Mouse (Mus musculus): ENCODE measurements around the gene Apom. TPM values are rescaled to one million over a fixed set of nuclear protein-coding genes. Genes with fewer than 3 reads are reported as not detected.
A peak's percentile ranks its signal among the peaks of the same experiment; 100 is the strongest.
"Not testable (repeated sequence)": the region's sequence is repeated elsewhere in the genome, so short reads cannot be mapped to it uniquely, and the experiment has no call there.

Apom gene
- polyA plus RNA-seq, 1 experiment from 2014 or later, result 18.3 TPM

DNA sequence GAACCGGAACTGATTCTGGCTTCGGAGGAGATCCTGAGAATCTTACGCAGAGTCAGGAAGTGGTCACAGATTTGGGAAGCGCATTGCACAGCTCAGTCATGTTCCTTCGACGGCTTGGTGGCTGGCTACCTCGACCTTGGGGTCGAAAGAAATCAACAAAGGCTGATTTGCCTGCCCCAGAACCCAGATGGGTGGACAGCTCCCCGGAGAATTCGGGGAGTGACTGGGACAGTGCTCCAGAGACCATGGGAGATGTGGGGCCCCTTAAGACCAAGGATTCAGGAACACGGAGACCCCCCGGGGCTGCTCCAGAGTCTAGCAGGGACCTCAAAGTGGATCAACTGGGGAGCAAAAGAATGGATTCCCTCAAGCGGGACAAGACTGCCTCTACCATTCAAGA, 4.8 kb downstream of the Apom start:
- H3K9me3 ChIP-seq (ENCODE audit: control insufficient read depth), result no peaks in the 10 kb centered on the region
- no peak for TF ChIP-seq CTCF (IDR thresholded peaks at IDR 0.05; ENCODE audit: low read depth)
- no peak for ATAC-seq

GRCm38 (mm10) chr17:35126206-35126611, 5.6 kb downstream of the Apom start, which contains the start of gene D17H6S53E:
TSS of gene D17H6S53E (plus strand) at chr17:35126373.
- H3K9ac ChIP-seq (ENCODE audit: low read depth, low read length), result peak within 1 kb of the TSS; percentile 78
- peaks cover 26% of the 10 kb centered on the region; the same call in 1 of the 2 replicates for H3K36me3 ChIP-seq (ENCODE audit: control insufficient read depth, insufficient read depth)
- no peaks in the 10 kb centered on the region for H3K27me3 ChIP-seq (replicated peaks; ENCODE audit: control insufficient read depth, insufficient read depth, low read length)
- H3K4me3 ChIP-seq (ENCODE audit: low read depth, low read length), result peak within 1 kb of the TSS; percentile 60
- H3K4me2 ChIP-seq (replicated peaks; ENCODE audit: low read depth), result peak within 1 kb of the TSS; percentile 84
- peaks cover 6% of the 10 kb centered on the region; the same call in 1 of the 2 replicates for H3K4me1 ChIP-seq (replicated peaks; ENCODE audit: control insufficient read depth, insufficient read depth, low read length)
- no peaks in the 10 kb centered on the region for H3K9me3 ChIP-seq (ENCODE audit: control insufficient read depth)
- ATAC-seq, result peak; percentile 59
- peak; percentile 20 for TF ChIP-seq CTCF (IDR thresholded peaks at IDR 0.05; ENCODE audit: low read depth)
- WGBS, result under 1% methylated on average over 36 of the region's 36 CpGs
- H3K27ac ChIP-seq (ENCODE audit: low read depth, low read length), result peak within 1 kb of the TSS; percentile 91

More for the DNA sequence above, 4.8 kb downstream of the Apom start:
- Histone ChIP-seq H3K9ac (ENCODE audit: low read depth, low read length) (peak overlapping the region; percentile 78), H3K4me2 (replicated peaks; ENCODE audit: low read depth) (peak overlapping the region; percentile 84), H3K27me3 (replicated peaks; ENCODE audit: control insufficient read depth, insufficient read depth, low read length) (no peaks in the 10 kb centered on the region), H3K36me3 (ENCODE audit: control insufficient read depth, insufficient read depth) (peaks cover 26% of the 10 kb centered on the region; the same call in 1 of the 2 replicates), H3K4me3 (ENCODE audit: low read depth, low read length) (peak overlapping the region; percentile 60), H3K4me1 (replicated peaks; ENCODE audit: control insufficient read depth, insufficient read depth, low read length) (peaks cover 6% of the 10 kb centered on the region; the same call in 1 of the 2 replicates), H3K27ac (ENCODE audit: low read depth, low read length) (peak overlapping the region; percentile 91)
- WGBS, result 54% methylated on average over 13 of the region's 13 CpGs

DNA sequence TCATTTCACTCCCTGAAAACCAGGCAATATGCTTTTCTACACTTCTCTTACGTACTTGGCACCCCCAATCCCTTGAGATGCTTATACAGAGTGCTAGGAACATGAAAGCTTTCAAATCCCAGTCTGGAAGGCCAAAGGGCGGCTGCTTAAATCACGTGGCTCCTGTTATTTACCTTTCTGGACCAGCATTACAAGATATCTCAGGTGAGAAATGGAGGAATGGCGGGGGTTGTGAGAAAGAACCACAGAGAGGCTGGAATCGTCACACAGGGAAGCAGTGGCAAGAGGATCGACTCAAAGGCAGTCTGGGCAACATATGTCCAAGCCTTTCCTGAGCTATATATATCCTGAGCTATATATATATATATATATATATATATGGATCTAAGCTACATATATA, 6.3 kb downstream of the Apom start:
- Histone ChIP-seq H3K9me3 (ENCODE audit: control insufficient read depth) (no peaks in the 10 kb centered on the region), H3K4me1 (replicated peaks; ENCODE audit: control insufficient read depth, insufficient read depth, low read length) (peaks cover 6% of the 10 kb centered on the region; the same call in 1 of the 2 replicates), H3K27me3 (replicated peaks; ENCODE audit: control insufficient read depth, insufficient read depth, low read length) (no peaks in the 10 kb centered on the region), H3K36me3 (ENCODE audit: control insufficient read depth, insufficient read depth) (peaks cover 26% of the 10 kb centered on the region; the same call in 1 of the 2 replicates), H3K4me3 (ENCODE audit: low read depth, low read length) (peak overlapping the region; percentile 60), H3K9ac (ENCODE audit: low read depth, low read length) (peak overlapping the region; percentile 78), H3K27ac (ENCODE audit: low read depth, low read length) (peak overlapping the region; percentile 91), H3K4me2 (replicated peaks; ENCODE audit: low read depth) (peak overlapping the region; percentile 84)
- 9% methylated on average over 6 of the region's 6 CpGs for WGBS
- peak; percentile 3; the same call in 1 of the 2 replicates for ATAC-seq
- no peak for TF ChIP-seq CTCF (IDR thresholded peaks at IDR 0.05; ENCODE audit: low read depth)

DNA sequence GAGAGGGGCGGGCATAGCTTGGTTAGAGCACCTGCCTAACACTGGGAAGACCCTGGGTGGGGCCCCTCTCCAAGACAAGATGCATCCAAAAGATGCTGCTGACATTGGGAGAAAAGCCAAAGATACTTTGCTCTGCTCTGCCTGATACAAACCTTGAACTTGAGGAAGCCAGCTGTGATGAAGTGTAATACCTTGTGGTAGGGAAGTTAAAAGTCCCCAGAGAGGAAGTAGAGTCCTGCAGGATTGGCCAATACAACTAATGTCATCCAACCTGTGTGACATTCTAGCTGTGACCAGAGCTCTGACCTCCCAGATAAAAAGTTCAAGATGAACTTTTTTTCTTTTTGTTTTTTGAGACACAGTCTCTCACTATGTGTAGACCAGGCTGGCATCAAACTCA, 6.8 kb downstream of the Apom start:
- Histone ChIP-seq H3K27me3 (replicated peaks; ENCODE audit: control insufficient read depth, insufficient read depth, low read length) (no peaks in the 10 kb centered on the region), H3K36me3 (ENCODE audit: control insufficient read depth, insufficient read depth) (peaks cover 25% of the 10 kb centered on the region; the same call in 1 of the 2 replicates), H3K9ac (ENCODE audit: low read depth, low read length) (peak overlapping the region; percentile 78; the same call in 1 of the 2 replicates), H3K4me1 (replicated peaks; ENCODE audit: control insufficient read depth, insufficient read depth, low read length) (peaks cover 6% of the 10 kb centered on the region; the same call in 1 of the 2 replicates), H3K4me3 (ENCODE audit: low read depth, low read length) (no peak overlapping the region), H3K27ac (ENCODE audit: low read depth, low read length) (peak overlapping the region; percentile 91), H3K4me2 (replicated peaks; ENCODE audit: low read depth) (peak overlapping the region; percentile 84), H3K9me3 (ENCODE audit: control insufficient read depth) (no peaks in the 10 kb centered on the region)
- WGBS, result 96% methylated on average over 1 of the region's 1 CpGs
- no peak for TF ChIP-seq CTCF (IDR thresholded peaks at IDR 0.05; ENCODE audit: low read depth)
- no peak for ATAC-seq

GRCm38 (mm10) chr17:35124261-35124896, 7.5 kb downstream of the Apom start:
- peak; percentile 42 for ATAC-seq
- H3K4me1 ChIP-seq (replicated peaks; ENCODE audit: control insufficient read depth, insufficient read depth, low read length); H3K4me3 ChIP-seq (ENCODE audit: low read depth, low read length); H3K9ac ChIP-seq (ENCODE audit: low read depth, low read length); H3K9me3 ChIP-seq (ENCODE audit: control insufficient read depth); H3K27me3 ChIP-seq (replicated peaks; ENCODE audit: control insufficient read depth, insufficient read depth, low read length); H3K4me2 ChIP-seq (replicated peaks; ENCODE audit: low read depth): not testable (repeated sequence)
- Histone ChIP-seq H3K36me3 (ENCODE audit: control insufficient read depth, insufficient read depth) (peaks cover 23% of the 10 kb centered on the region; the same call in 1 of the 2 replicates), H3K27ac (ENCODE audit: low read depth, low read length) (peak overlapping the region; percentile 91)
- WGBS, result 64% methylated on average over 12 of the region's 12 CpGs

DNA sequence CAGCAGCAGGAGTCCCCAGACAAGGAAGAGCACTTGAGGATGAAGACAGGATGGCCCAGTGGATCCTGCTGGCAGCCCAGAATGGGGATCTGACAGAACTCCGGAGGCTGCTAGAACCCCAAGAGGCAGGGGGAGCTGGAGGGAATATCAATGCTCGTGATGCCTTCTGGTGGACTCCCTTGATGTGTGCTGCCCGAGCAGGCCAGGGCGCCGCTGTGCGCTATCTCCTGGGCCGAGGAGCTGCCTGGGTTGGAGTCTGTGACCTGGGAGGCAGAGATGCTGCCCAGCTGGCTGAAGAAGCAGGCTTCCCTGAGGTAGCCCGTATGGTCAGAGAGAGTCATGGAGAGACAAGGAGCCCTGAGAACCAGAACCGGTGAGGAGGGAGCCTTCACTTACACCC, 8.6 kb downstream of the Apom start:
- H3K9me3 ChIP-seq (ENCODE audit: control insufficient read depth); H3K4me1 ChIP-seq (replicated peaks; ENCODE audit: control insufficient read depth, insufficient read depth, low read length); ATAC-seq; H3K27me3 ChIP-seq (replicated peaks; ENCODE audit: control insufficient read depth, insufficient read depth, low read length); H3K4me2 ChIP-seq (replicated peaks; ENCODE audit: low read depth); H3K4me3 ChIP-seq (ENCODE audit: low read depth, low read length); H3K27ac ChIP-seq (ENCODE audit: low read depth, low read length); H3K9ac ChIP-seq (ENCODE audit: low read depth, low read length): not testable (repeated sequence)
- peaks cover 22% of the 10 kb centered on the region; the same call in 1 of the 2 replicates for H3K36me3 ChIP-seq (ENCODE audit: control insufficient read depth, insufficient read depth)
- WGBS, result 91% methylated on average over 9 of the region's 9 CpGs

Measured in intestine, postnatal 0 days (tissue).